8 mouse cellular contexts compared by ENCODE assay signal in the genomic region with DNA sequence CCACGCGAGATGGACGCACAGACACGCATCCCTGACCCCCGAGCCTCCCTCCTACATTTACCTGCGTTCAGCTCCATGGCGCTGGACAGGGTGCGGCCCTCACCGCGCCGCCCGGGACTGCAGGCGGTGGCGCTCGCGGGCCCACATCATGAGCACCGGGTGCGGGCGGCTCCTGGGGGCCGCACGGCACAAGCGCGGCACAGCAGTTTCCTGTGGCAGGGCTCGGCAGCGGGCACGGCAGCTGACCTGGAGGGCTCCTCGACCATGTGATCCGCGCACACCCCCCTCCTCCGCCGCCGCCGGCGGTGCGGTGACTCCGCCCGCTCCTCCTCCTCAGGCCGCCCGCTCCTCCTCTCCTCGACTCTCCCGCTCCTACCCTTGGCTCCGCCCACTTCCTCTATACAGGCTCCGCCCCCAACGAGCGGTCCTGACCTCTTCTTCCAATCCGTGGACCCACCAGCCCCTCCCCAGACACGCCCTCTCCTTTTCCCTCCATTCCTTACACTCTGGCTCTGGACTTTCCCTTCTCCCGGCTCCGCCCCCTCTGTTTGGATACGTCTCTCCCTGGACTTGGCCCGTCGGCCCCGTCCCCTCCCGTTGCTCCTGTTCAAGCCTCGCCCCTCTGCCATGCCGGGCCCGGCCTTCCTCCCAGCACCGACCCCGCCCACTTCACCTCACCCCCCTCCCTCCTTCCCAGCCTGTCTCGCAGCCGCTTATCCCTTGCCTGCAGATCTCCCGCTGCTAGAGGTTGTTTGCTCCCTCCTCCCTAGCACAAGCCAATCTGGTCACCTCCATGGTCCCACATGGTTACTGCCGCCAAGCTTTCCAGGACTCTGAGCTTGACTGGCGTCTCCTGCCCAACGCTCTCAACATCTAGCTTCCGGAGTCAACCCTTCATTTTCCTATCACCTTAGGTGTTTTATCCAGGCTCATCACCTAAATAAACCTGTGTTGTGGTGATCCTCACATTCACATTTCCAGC. TPM values are rescaled to one million over a fixed set of nuclear protein-coding genes. Genes with fewer than 3 reads are reported as not detected.
A peak's percentile ranks its signal among the peaks of the same experiment; 100 is the strongest.
DNase-seq lines count a peak whose midpoint lies in the region; ATAC-seq and TF ChIP-seq lines count a peak whose summit lies in the region.

A gene (minus strand): TSS at position 378 of the 982 bp plus-strand sequence.

- TF ChIP-seq EP300 in liver, embryonic 14.5 days (IDR thresholded peaks at IDR 0.05; ENCODE audit: low read depth) = no peak
- peak; percentile 56 for TF ChIP-seq EP300 in stomach, postnatal 0 days (optimal IDR thresholded peaks at IDR 0.05)

- H3K9ac ChIP-seq in heart, embryonic 15.5 days = peak within 1 kb of the TSS; percentile 80
- peak within 1 kb of the TSS; percentile 56 for H3K9ac ChIP-seq in liver, embryonic 14.5 days (replicated peaks)
- peak within 1 kb of the TSS; percentile 60 for H3K9ac ChIP-seq in neural tube, embryonic 11.5 days (ENCODE audit: low read length)
- H3K9ac ChIP-seq in stomach, postnatal 0 days (ENCODE audit: low read length) = peak within 1 kb of the TSS; percentile 90

- H3K4me1 ChIP-seq in forebrain, embryonic 10.5 days = peaks cover 23% of the 10 kb centered on the region
- peaks cover 15% of the 10 kb centered on the region for H3K4me1 ChIP-seq in heart, embryonic 15.5 days (replicated peaks)
- peaks cover 0 to 8% of the 10 kb centered on the region in 2 experiments; a peak in 3 of 4 replicates for H3K4me1 ChIP-seq in liver, embryonic 14.5 days (replicated peaks; ENCODE audit: control insufficient read depth in 2 of 2, insufficient read depth in 2 of 2, low read length in 1 of 2)
- no peaks in the 10 kb centered on the region for H3K4me1 ChIP-seq in neural tube, embryonic 11.5 days (ENCODE audit: control insufficient read depth, insufficient read depth, low read length)
- peaks cover 2% of the 10 kb centered on the region; the same call in 1 of the 2 replicates for H3K4me1 ChIP-seq in stomach, postnatal 0 days (replicated peaks; ENCODE audit: control insufficient read depth, insufficient read depth)

- H3K4me3 ChIP-seq in forebrain, embryonic 10.5 days = peak within 1 kb of the TSS; percentile 76
- H3K4me3 ChIP-seq in heart, embryonic 15.5 days = peak within 1 kb of the TSS; percentile 82
- peak within 1 kb of the TSS; percentile 71 to 77 for H3K4me3 ChIP-seq in liver, embryonic 14.5 days (ENCODE audit: insufficient read depth in 1 of 2, low read depth in 2 of 2, low read length in 2 of 2)
- peak within 1 kb of the TSS; percentile 76 for H3K4me3 ChIP-seq in neural tube, embryonic 11.5 days (ENCODE audit: low read depth, low read length)
- H3K4me3 ChIP-seq in stomach, postnatal 0 days (ENCODE audit: low read depth, low read length) = peak within 1 kb of the TSS; percentile 82

- no peak; the same call in 1 of the 2 replicates for TF ChIP-seq CTCF in liver, embryonic 14.5 days (IDR thresholded peaks at IDR 0.05; ENCODE audit: low read depth)
- peak; percentile 44 for TF ChIP-seq CTCF in stomach, postnatal 0 days (IDR thresholded peaks at IDR 0.05; ENCODE audit: low read depth)

- H3K9me3 ChIP-seq in forebrain, embryonic 10.5 days = peaks cover 8% of the 10 kb centered on the region; the same call in 1 of the 2 replicates
- no peaks in the 10 kb centered on the region for H3K9me3 ChIP-seq in heart, embryonic 15.5 days (replicated peaks)
- no peaks in the 10 kb centered on the region for H3K9me3 ChIP-seq in liver, embryonic 14.5 days (ENCODE audit: control insufficient read depth, low read length)
- H3K9me3 ChIP-seq in neural tube, embryonic 11.5 days (ENCODE audit: control insufficient read depth, low read length) = no peaks in the 10 kb centered on the region
- H3K9me3 ChIP-seq in stomach, postnatal 0 days (ENCODE audit: control insufficient read depth, low read length) = no peaks in the 10 kb centered on the region

- DNase-seq in CD8-positive naive resting alpha-beta T cell, adult 2 months (ENCODE audit: low read depth in 2 of 2, low spot score in 2 of 2) = peak; percentile 95 to 96
- DNase-seq in c-Kit-positive CD71-negative TER-119-negative erythroid progenitor cells, embryonic 14.5 days (ENCODE audit: low read depth) = peak; percentile 97
- DNase-seq in forebrain, embryonic 10.5 days (ENCODE audit: extremely low spot score, low spot score) = peak; percentile 98
- peak; percentile 100 for DNase-seq in kidney, postnatal 25 days
- DNase-seq in liver, embryonic 14.5 days (ENCODE audit: low read depth in 3 of 3, low spot score in 3 of 3) = peak; percentile 83 to 88 (median 85)
- DNase-seq in neural tube, embryonic 11.5 days (ENCODE audit: low spot score) = peak; percentile 96
- peak; percentile 100 for DNase-seq in stomach, postnatal 0 days (ENCODE audit: low spot score)

- ATAC-seq in heart, embryonic 15.5 days (replicated peaks; ENCODE audit: insufficient number of reproducible peaks, insufficient read depth, low FRiP score, low read depth) = peak; percentile 93
- ATAC-seq in liver, embryonic 14.5 days (ENCODE audit: insufficient read depth) = peak; percentile 83
- peak; percentile 92 for ATAC-seq in neural tube, embryonic 11.5 days (ENCODE audit: insufficient read depth, low FRiP score, low TSS enrichment)
- ATAC-seq in stomach, postnatal 0 days (ENCODE audit: low FRiP score, low TSS enrichment) = peak; percentile 96

- H3K27me3 ChIP-seq in forebrain, embryonic 10.5 days (ENCODE audit: poor library complexity, severe bottlenecking) = no peaks in the 10 kb centered on the region
- no peaks in the 10 kb centered on the region for H3K27me3 ChIP-seq in heart, embryonic 15.5 days
- H3K27me3 ChIP-seq in liver, embryonic 14.5 days (ENCODE audit: control insufficient read depth, insufficient read depth, low read length) = no peaks in the 10 kb centered on the region
- H3K27me3 ChIP-seq in neural tube, embryonic 11.5 days (ENCODE audit: control insufficient read depth, insufficient read depth, low read length) = no peaks in the 10 kb centered on the region
- no peaks in the 10 kb centered on the region for H3K27me3 ChIP-seq in stomach, postnatal 0 days (ENCODE audit: control insufficient read depth, insufficient read depth, low read length)

- no peaks in the 10 kb centered on the region for H3K36me3 ChIP-seq in forebrain, embryonic 10.5 days (replicated peaks)
- no peaks in the 10 kb centered on the region for H3K36me3 ChIP-seq in heart, embryonic 15.5 days
- no peaks in the 10 kb centered on the region for H3K36me3 ChIP-seq in liver, embryonic 14.5 days (replicated peaks; ENCODE audit: control insufficient read depth, insufficient read depth, low read depth)
- no peaks in the 10 kb centered on the region for H3K36me3 ChIP-seq in neural tube, embryonic 11.5 days (ENCODE audit: control insufficient read depth, insufficient read depth, low read length)
- H3K36me3 ChIP-seq in stomach, postnatal 0 days (ENCODE audit: control insufficient read depth, insufficient read depth, low read length) = no peaks in the 10 kb centered on the region

- WGBS in forebrain, embryonic 10.5 days = under 1% methylated on average over 62 of the region's 66 CpGs
- WGBS in heart, embryonic 15.5 days = under 1% methylated on average over 64 of the region's 66 CpGs
- under 1% methylated on average over 64 of the region's 66 CpGs for WGBS in liver, embryonic 14.5 days (ENCODE audit: insufficient replicate concordance)
- WGBS in neural tube, embryonic 11.5 days = under 1% methylated on average over 49 of the region's 66 CpGs
- under 1% methylated on average over 52 of the region's 66 CpGs for WGBS in stomach, postnatal 0 days

- H3K4me2 ChIP-seq in heart, embryonic 15.5 days = peak within 1 kb of the TSS; percentile 83
- peak within 1 kb of the TSS; percentile 88 for H3K4me2 ChIP-seq in liver, embryonic 14.5 days (ENCODE audit: low read depth)
- H3K4me2 ChIP-seq in neural tube, embryonic 11.5 days (ENCODE audit: low read depth) = peak within 1 kb of the TSS; percentile 82
- H3K4me2 ChIP-seq in stomach, postnatal 0 days (replicated peaks; ENCODE audit: low read depth) = peak within 1 kb of the TSS; percentile 71

- H3K27ac ChIP-seq in forebrain, embryonic 10.5 days = peak within 1 kb of the TSS; percentile 88
- H3K27ac ChIP-seq in heart, embryonic 15.5 days = peak within 1 kb of the TSS; percentile 97
- H3K27ac ChIP-seq in liver, embryonic 14.5 days = no peak within 1 kb of the TSS
- 0 out of 2 replicates have a peak within 1 kb of the TSS, but pooled peaks have one; percentile 34 for H3K27ac ChIP-seq in neural tube, embryonic 11.5 days (ENCODE audit: low read depth, low read length)
- peak within 1 kb of the TSS; percentile 99 for H3K27ac ChIP-seq in stomach, postnatal 0 days (replicated peaks)

RNA-seq across cellular contexts. Expression of the gene that starts here (rescaled TPM):
- polyA plus RNA-seq in forebrain, embryonic 10.5 days (2016; fragmentation: Nextera tagmentation; extraction: Ambion mirVana) = 4.1 and 4.2 TPM in 2 replicates
- polyA plus RNA-seq in heart, embryonic 15.5 days (2015; fragmentation: Nextera tagmentation; extraction: Ambion mirVana) = 11.3 and 11.5 TPM in 2 replicates
- 0.52 and 0.85 TPM in 2 replicates for polyA plus RNA-seq in liver, embryonic 14.5 days (2012; rRNA removed)
- 1.3 and 1.4 TPM in 2 replicates for polyA plus RNA-seq in liver, embryonic 14.5 days (2014; fragmentation: Nextera tagmentation; extraction: Ambion mirVana)
- 4.7 and 5.4 TPM in 2 replicates for polyA plus RNA-seq in neural tube, embryonic 11.5 days (2014; fragmentation: Nextera tagmentation; extraction: Ambion mirVana)
- 11.1 and 13.0 TPM in 2 replicates for polyA plus RNA-seq in stomach, postnatal 0 days (2015; fragmentation: Nextera tagmentation; extraction: Ambion mirVana)
